Mouse (Mus musculus) heart, embryonic 11.5 days (tissue): ENCODE results near the gene Zfp566. TPM values are rescaled to one million over a fixed set of nuclear protein-coding genes. Genes with fewer than 3 reads are reported as not detected.

Experiments used
- ATAC-seq: fragments of 200-750 bp; cut with Nextera tagmentation; replicated peaks from 2 replicates; pipeline ENCODE4 v1.8.0; 2017; ENCODE audit warnings: moderate library complexity; ENCODE audit not compliant: insufficient number of reproducible peaks, low FRiP score, low TSS enrichment
- H3K27ac ChIP-seq: fragments of 300-500 bp; sonication (generic); 2 replicates; pipeline ENCODE4 v1.5.1; 2014; ENCODE audit warnings: mild to moderate bottlenecking, low read depth, low read length
- H3K27me3 ChIP-seq: fragments of 300-500 bp; sonication (generic); 2 replicates; pipeline ENCODE4 v1.6.1; 2014; ENCODE audit warnings: mild to moderate bottlenecking, low read length, mixed read lengths; ENCODE audit not compliant: control insufficient read depth, insufficient read depth
- H3K36me3 ChIP-seq: fragments of 300-500 bp; sonication (generic); 2 replicates; pipeline ENCODE4 v1.6.1; 2014; ENCODE audit warnings: mild to moderate bottlenecking, low read length, moderate library complexity, mixed read lengths; ENCODE audit not compliant: control insufficient read depth, insufficient read depth
- H3K4me1 ChIP-seq: fragments of 300-500 bp; sonication (generic); 2 replicates; pipeline ENCODE4 v1.6.1; 2014; ENCODE audit warnings: low read length; ENCODE audit not compliant: control insufficient read depth, insufficient read depth
- H3K4me2 ChIP-seq: fragments of 300-500 bp; sonication (generic); 2 replicates; pipeline ENCODE4 v1.6.1; 2014; ENCODE audit warnings: mild to moderate bottlenecking, moderate library complexity
- H3K4me3 ChIP-seq: fragments of 300-500 bp; sonication (generic); 2 replicates; pipeline ENCODE4 v1.5.1; 2014; ENCODE audit warnings: low read depth, low read length
- H3K9ac ChIP-seq: fragments of 300-500 bp; sonication (generic); 2 replicates; pipeline ENCODE4 v1.6.1; 2014; ENCODE audit warnings: mild to moderate bottlenecking, low read depth, low read length, moderate library complexity
- H3K9me3 ChIP-seq: fragments of 300-500 bp; sonication (generic); replicated peaks from 2 replicates; pipeline ENCODE4 v1.6.1; 2016; ENCODE audit warnings: low read length; ENCODE audit not compliant: control insufficient read depth
- WGBS: fragments of 180-500 bp; shearing (Covaris S2); extraction: QIAGEN DNeasy Blood & Tissue Kit; methylation state at CpG from one replicate; pipeline ENCODE4 v1.1.7; 2014; ENCODE audit not compliant: insufficient replicate concordance; 5-methylcytosine and 5-hydroxymethylcytosine counted together
- polyA plus RNA-seq: library from polyadenylated mRNA; unstranded; fragments of >200 nt; fragmentation: Nextera tagmentation; extraction: Ambion mirVana; gene quantifications from 2 replicates; pipeline ENCODE4 v1.2.1, GENCODE M21; 2014

Zfp566 gene
- polyA plus RNA-seq, 1 experiment from 2014 or later = 7.4 TPM

DNA sequence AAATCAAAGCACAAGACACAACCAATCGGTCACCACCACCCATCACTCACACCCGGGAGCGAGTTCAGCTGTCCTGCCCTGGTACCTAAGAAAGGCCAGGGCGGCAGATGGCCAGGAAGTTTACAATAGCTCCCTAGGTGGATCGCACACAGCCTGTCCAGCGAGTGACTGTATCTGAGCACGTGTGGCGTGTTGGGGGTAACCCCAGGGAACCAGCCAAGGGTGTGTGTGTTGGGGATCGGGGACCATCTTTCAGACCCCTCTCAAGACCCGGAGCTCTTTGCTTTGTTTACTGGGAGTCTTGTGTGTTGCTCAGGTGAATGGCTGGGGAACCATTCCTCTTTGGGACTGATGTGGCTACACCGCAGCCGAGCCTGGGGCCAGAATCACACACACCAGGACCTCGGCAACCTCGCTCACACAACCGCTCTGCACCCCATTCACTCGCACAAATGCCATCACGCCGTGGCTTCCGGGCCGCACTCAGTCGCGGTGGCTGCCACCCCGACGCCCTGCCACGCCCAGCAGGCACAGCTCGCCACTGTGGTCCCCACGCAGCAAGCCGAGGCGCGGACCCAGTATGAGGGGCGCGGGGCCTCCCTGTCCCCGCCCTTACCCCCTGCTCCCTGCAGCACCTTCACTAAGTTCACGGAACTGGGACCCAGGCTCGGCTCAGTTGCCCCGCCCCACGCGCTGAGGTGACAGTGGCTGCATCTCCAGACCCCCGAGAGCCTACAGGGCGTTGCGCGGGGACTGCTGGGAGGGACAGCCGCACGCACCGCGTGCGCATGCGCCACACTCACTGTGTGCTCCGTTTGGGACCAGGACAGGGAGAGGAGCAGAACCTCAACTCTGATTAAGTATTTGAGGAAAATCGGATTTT lies 17.9 kb downstream of the Zfp566 start, which contains the start of gene Zfp82:
Zfp82 (minus strand) TSS at position 755 of the 883 bp plus-strand sequence.
- Histone ChIP-seq H3K9ac (peak within 1 kb of the TSS; percentile 80), H3K27me3 (no peaks in the 10 kb centered on the region), H3K4me3 (peak within 1 kb of the TSS; percentile 70), H3K36me3 (peaks cover 2% of the 10 kb centered on the region; the same call in 1 of the 2 replicates), H3K9me3 (no peaks in the 10 kb centered on the region), H3K4me2 (peak within 1 kb of the TSS; percentile 97), H3K27ac (0 out of 2 replicates have a peak within 1 kb of the TSS, but pooled peaks have one; percentile 42), H3K4me1 (no peaks in the 10 kb centered on the region)
- peak; percentile 86 for ATAC-seq
- WGBS = under 1% methylated on average over 50 of the region's 50 CpGs

GRCm38 (mm10) chr7:30064622-30065021 lies 25.7 kb downstream of the Zfp566 start:
- no peak overlapping the region for H3K9ac ChIP-seq
- no peak overlapping the region for H3K4me2 ChIP-seq
- H3K27ac ChIP-seq = no peak overlapping the region
- no peak overlapping the region for H3K4me3 ChIP-seq
- no peaks in the 10 kb centered on the region for H3K27me3 ChIP-seq
- H3K4me1 ChIP-seq = no peaks in the 10 kb centered on the region
- WGBS = 70% methylated on average over 5 of the region's 5 CpGs
- H3K36me3 ChIP-seq = peaks cover 14% of the 10 kb centered on the region
- H3K9me3 ChIP-seq = no peaks in the 10 kb centered on the region
- no peak; the same call in 1 of the 2 replicates for ATAC-seq

GRCm38 (mm10) chr7:30062478-30062877 lies 27.8 kb downstream of the Zfp566 start:
- peaks cover 12% of the 10 kb centered on the region; the same call in 1 of the 2 replicates for H3K36me3 ChIP-seq
- H3K9me3 ChIP-seq = no peaks in the 10 kb centered on the region
- ATAC-seq = no peak
- H3K27ac ChIP-seq = no peak overlapping the region
- H3K4me3 ChIP-seq = no peak overlapping the region
- no peaks in the 10 kb centered on the region for H3K4me1 ChIP-seq
- H3K9ac ChIP-seq = no peak overlapping the region
- WGBS = 86% methylated on average over 5 of the region's 5 CpGs
- no peaks in the 10 kb centered on the region for H3K27me3 ChIP-seq
- H3K4me2 ChIP-seq = no peak overlapping the region

GRCm38 (mm10) chr7:30060341-30060740 lies 30.0 kb downstream of the Zfp566 start:
- no peaks in the 10 kb centered on the region for H3K9me3 ChIP-seq
- WGBS = 70% methylated on average over 6 of the region's 6 CpGs
- H3K4me2 ChIP-seq = no peak overlapping the region
- peaks cover 17% of the 10 kb centered on the region; the same call in 1 of the 2 replicates for H3K36me3 ChIP-seq
- no peaks in the 10 kb centered on the region for H3K27me3 ChIP-seq
- no peaks in the 10 kb centered on the region for H3K4me1 ChIP-seq
- H3K27ac ChIP-seq = peak overlapping the region; percentile 22; the same call in 1 of the 2 replicates
- H3K9ac ChIP-seq = no peak overlapping the region
- H3K4me3 ChIP-seq = no peak overlapping the region
- no peak for ATAC-seq

DNA sequence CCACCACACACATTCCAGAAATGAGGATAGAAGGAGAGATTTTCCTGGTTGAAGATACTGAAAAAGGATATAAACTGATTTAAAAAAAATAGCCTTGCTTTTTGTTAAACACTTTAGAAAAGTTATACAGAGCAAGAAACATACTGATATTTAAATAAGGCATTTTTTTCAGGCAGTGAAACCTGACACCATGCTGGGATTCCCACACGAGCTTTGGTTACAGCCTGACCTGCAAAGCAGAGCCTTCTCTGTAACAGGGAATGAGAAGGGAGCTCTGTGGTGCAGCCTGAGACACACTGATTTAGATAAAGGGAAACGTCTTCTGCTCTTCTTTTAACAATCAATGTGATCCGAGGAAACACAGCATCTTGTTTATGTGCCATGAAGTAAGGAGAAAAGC lies 36.7 kb downstream of the Zfp566 start:
- Histone ChIP-seq H3K27me3 (no peaks in the 10 kb centered on the region), H3K27ac (peak overlapping the region; percentile 3), H3K4me1 (peaks cover 10% of the 10 kb centered on the region; the same call in 1 of the 2 replicates), H3K36me3 (peaks cover 9% of the 10 kb centered on the region; the same call in 1 of the 2 replicates), H3K4me2 (no peak overlapping the region), H3K9me3 (no peaks in the 10 kb centered on the region), H3K4me3 (no peak overlapping the region), H3K9ac (no peak overlapping the region)
- ATAC-seq = no peak
- 6% methylated on average over 3 of the region's 3 CpGs for WGBS

DNA sequence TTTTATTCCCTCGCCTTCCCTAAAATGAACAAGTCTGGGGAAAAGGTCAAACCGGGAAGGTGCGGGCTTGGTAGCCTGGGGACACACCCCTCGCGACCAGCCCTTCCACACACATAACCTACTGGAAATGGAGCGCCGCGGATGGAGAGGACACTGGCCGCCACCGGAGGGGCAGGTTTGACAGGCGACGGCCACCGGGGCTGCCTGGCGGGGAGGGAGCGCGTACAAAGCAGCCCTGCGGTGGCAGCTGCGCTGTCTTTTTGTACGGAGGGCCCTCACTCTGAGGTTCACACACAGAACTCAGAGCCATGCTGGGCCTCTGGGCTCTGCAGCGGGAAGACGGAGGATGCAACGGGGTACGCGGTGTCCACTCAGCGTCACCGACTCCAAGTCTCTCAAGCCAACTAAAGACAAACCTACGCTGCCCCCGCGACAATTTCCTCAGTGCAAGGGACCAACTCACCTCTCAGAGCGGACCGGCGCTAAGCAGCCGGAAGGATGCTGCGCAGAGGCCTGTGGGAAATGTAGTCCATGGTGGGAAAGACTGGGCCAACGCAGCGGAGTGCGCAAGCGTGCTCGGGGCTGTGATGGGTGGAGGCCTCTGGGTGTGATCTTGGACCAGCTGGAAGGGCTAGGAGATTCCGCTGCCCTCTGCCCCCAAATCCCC lies 39.3 kb downstream of the Zfp566 start, which contains the start of gene Zfp14:
Zfp14 (minus strand) TSS at position 499 of the 667 bp plus-strand sequence.
- Histone ChIP-seq H3K9me3 (no peaks in the 10 kb centered on the region), H3K36me3 (no peaks in the 10 kb centered on the region), H3K4me3 (peak within 1 kb of the TSS; percentile 86), H3K9ac (peak within 1 kb of the TSS; percentile 78), H3K4me2 (peak within 1 kb of the TSS; percentile 71), H3K27ac (peak within 1 kb of the TSS; percentile 83), H3K4me1 (peaks cover 10% of the 10 kb centered on the region; the same call in 1 of the 2 replicates), H3K27me3 (no peaks in the 10 kb centered on the region)
- ATAC-seq = peak; percentile 94
- WGBS = under 1% methylated on average over 40 of the region's 40 CpGs

DNA sequence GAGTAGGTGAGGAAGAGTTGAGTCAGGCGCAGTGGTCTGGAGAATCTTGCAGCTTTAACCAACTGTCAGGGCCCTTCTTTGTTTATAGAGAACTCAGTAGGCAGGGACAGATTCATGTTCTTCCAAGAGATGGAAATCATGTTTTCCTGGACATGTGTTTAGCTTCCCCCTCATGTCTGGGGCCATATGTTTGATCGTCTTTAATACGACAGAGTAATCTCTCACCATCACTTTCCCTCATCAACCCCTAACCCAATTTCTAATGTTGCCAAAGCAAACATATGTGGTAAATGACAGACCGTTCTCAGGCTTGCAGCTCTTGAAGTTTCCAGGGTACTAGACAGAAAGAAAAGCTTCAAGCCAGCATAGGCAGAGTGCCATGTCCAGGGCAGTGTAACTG lies 42.2 kb downstream of the Zfp566 start:
- peaks cover 10% of the 10 kb centered on the region; the same call in 1 of the 2 replicates for H3K4me1 ChIP-seq
- no peaks in the 10 kb centered on the region for H3K9me3 ChIP-seq
- no peak overlapping the region for H3K9ac ChIP-seq
- H3K27ac ChIP-seq = no peak overlapping the region
- 66% methylated on average over 4 of the region's 4 CpGs for WGBS
- no peaks in the 10 kb centered on the region for H3K27me3 ChIP-seq
- no peak overlapping the region for H3K4me2 ChIP-seq
- no peaks in the 10 kb centered on the region for H3K36me3 ChIP-seq
- H3K4me3 ChIP-seq = no peak overlapping the region
- no peak for ATAC-seq

DNA sequence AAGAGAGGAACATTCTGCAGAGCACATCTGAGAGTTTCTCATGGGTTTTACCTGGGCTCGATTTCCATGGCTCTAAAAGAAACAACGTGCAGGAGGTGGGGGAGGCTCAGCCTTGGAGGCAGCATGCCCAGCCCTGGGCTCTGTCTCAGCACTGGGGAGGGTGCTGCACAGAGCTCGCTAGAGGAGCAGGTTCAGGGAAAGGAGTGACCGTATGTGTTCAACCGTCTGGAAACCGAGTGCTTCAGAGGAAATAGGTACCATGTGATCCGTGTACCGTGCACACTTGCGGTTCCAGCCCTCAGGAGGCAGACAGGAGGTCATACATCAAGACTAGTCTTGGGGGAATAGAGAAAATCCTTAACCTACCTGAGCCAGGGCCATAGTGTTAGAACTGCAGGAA lies 46.0 kb downstream of the Zfp566 start:
- Histone ChIP-seq H3K27ac (no peak overlapping the region), H3K36me3 (no peaks in the 10 kb centered on the region), H3K4me1 (no peaks in the 10 kb centered on the region), H3K27me3 (no peaks in the 10 kb centered on the region), H3K4me3 (no peak overlapping the region), H3K9me3 (no peaks in the 10 kb centered on the region), H3K9ac (no peak overlapping the region), H3K4me2 (no peak overlapping the region)
- no peak for ATAC-seq
- 57% methylated on average over 9 of the region's 9 CpGs for WGBS
